Mouse (Mus musculus): Measurements from ENCODE around the gene Inpp5d.
A peak's percentile ranks its signal among the peaks of the same experiment; 100 is the strongest.

Gene Inpp5d

GRCm38 (mm10) chr1:87709661-87710270 is 89.7 kb downstream of the Inpp5d start:
- DNase-seq, result no peak

DNA sequence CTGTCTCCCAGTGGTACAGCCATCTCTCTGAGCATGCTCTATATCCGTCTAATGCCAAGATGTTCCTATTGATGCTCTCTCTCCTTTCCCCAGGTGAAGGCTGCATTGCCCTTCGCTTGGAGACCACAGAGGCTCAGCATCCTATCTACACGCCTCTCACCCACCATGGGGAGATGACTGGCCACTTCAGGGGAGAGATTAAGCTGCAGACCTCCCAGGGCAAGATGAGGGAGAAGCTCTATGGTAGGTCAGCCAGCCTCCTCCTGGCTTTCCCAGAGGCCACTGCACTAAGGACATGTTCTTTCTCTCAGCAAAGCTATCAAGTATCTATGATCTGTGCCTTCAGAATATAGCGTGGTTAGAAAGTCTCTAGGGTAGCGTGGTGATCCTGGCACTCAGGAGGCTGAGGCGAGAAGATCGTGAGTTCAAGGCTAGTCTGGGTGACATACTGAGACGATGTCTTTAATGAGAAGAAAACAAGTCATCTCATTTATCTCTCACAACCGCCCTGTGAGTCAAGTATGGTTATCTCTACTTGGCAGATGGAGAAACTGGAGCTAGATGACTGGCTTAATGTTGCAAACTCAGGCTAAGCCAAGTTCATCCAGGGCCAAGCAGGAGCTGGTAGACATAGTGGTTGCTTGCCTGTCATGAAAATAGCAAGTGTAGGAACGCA is 92.0 kb downstream of the Inpp5d start:
- no peak for DNase-seq

GRCm38 (mm10) chr1:87712614-87712971 is 92.5 kb downstream of the Inpp5d start:
- DNase-seq, result no peak

DNA sequence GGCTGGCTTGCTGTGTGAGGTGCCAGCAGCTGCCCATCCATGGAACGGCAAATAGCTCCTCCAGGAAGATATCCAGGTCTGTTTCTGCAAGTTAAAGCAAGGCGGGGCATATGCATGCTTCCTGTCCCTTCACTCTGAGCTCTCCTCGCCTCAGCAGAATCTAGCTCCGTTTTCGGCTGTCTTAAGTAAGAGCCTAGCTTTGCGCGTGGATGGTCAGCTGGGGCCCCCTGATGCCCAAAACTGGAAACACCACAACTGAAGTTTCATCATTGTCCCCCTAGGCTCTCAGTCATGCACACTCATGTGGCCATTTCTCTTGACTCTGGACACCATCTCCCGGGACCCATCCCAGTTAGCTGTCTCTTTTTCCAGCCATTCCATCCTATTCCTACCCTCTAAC is 101.3 kb downstream of the Inpp5d start:
- DNase-seq, result peak; percentile 42

GRCm38 (mm10) chr1:87722081-87722480 is 102.0 kb downstream of the Inpp5d start:
- DNase-seq, result no peak

GRCm38 (mm10) chr1:87723351-87723750 is 103.2 kb downstream of the Inpp5d start:
- DNase-seq, result no peak

GRCm38 (mm10) chr1:87729070-87729469 is 109.0 kb downstream of the Inpp5d start:
- DNase-seq, result no peak

DNA sequence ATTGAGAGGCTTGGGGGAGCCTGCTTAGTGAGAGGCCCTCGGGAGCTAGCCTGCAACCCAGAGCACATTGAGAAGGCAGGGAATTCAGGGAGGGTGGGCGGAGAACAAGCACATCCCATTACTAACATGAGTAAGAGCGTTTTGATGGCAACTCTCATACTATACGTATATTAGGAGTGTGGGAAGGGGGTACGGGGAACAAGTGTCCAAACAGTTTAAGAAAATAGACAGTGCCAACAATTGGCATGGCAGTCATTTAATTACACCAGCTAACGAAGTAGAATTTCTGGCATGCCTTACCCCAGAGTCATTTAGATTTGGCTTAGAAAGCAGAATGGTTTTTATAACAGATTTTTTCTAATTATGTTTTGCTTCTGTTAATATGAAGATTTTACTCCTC is 109.7 kb downstream of the Inpp5d start:
- no peak for DNase-seq

- DNase-seq, result no peak
These were observed 110.2 kb downstream of the Inpp5d start for GRCm38 (mm10) chr1:87730271-87730670.

DNA sequence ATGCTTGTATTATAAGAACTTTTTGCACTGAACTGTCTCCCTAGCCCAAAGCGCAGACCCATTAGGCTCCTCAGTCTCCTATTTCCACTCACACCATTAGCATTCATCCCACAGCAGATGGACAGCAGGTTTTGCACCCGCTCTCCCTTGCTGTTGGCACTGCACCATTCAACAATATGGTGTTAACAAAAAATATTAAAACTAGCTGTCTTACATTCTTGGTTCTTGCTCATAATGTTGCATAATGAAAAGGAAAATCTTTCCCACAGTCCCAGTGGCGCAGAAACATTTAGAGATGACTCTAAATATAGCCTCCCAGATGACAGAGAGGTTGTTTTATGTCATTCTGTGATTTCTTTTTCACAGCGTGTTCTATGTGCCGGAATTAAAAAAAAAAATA is 113.1 kb downstream of the Inpp5d start:
- peak; percentile 4 for DNase-seq

DNA sequence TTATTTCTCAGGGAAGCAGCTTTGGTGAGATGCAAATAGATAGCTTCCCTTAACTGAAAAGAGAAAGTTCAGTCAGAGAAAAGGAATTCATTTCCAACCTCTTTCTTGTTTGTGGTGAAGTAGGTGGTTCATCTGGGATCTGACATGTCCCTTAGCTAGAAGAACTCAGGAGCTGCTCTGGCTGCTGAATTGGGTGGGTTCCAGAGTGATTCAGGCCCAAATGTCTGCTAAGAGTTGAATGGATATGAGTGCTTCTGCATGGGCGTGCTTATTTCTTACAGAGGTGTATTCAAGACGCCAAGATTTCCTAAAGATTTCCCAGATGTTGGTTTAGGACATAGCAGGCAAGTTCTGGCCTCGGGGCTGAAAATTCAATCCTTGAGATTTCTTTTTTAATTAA is 114.0 kb downstream of the Inpp5d start:
- DNase-seq, result no peak

DNA sequence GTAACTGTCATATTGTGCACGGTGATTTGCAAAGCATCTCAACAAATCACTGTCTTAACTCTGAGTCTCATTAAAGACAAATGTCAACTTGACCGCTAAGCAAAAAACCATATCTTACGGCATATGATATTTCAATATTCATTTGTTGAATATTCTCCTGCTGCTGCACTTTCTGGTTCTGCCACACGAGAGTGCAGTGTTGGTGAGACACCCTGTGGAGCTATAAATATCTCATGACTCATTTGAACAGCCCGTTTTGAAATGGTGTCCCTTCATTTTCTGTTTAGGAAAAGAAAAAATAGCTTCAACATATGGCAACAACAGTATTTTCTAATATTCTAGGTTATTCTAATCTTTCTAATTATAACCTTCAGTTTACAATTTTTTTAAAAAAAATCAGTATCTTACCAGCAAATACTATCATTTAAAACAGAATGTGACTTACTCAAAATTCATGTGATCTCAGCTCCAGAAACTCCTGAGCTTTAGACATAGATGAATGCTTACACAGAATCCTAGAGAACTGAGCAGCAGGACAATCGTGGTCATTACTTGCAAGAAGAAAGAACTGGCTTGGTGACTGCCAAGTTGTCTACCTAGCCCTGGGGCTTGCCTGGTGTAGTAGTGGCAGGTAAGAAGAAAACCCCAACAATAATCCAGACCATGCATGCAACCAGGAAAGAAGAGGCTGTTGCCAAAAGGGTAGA is 120.6 kb downstream of the Inpp5d start:
- DNase-seq, result no peak

GRCm38 (mm10) chr1:87749360-87749973 is 129.4 kb downstream of the Inpp5d start:
- DNase-seq, result no peak

GRCm38 (mm10) chr1:87755641-87756470 is 135.7 kb downstream of the Inpp5d start, which contains the start of gene Atg16l1:
Gene Atg16l1 (plus strand): TSS chr1:87755870.
- DNase-seq, result peak; percentile 94

DNA sequence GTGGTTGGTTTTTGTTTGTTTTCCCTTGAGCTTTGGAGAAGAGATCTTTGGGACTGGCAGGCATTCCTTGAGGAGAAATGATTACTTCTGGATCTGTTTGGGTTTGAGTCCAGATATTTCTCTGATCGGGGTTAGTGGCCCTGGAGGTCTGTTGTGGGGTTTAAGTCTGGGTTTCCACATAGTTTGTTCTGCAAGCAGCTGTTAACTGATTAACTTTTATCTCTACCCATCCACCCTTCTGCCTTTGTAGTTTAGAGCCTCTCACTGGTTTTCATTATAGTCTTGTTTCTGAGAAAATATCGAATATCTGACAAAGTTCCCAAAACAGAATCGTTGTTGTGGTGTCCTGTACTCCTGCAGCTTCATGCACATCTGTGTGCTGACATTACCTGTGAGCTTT is 143.7 kb downstream of the Inpp5d start:
- DNase-seq, result no peak

- DNase-seq, result no peak
These were observed 145.6 kb downstream of the Inpp5d start for GRCm38 (mm10) chr1:87765741-87766140.

GRCm38 (mm10) chr1:87766233-87766632 is 146.1 kb downstream of the Inpp5d start:
- DNase-seq, result peak; percentile 13

DNA sequence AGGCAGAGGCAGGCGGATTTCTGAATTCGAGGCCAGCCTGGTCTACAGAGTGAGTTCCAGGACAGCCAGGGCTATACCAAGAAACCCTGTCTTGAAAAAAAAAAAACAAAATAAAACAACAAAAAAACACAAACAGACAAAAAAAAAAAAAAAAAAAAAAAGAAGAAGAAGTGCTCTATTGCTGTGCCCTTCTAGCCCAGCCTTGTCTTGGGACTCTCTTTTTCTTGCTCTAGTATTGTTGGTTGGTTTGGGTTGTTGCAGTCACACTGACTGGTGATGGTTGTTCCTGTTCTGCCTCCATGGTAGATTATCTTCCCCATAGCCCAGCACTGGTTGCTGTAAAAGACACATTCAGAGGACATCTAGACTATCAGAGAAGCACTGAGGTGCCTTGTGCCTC is 149.2 kb downstream of the Inpp5d start:
- no peak for DNase-seq

Measured in lung, postnatal 14 days (tissue).